Mouse (Mus musculus) thymus, postnatal 14 days (tissue): ENCODE data around the gene Sdc1.

Experiments
- DNase-seq: peaks from one replicate; pipeline ENCODE4 v3.0.0; 2021

The Sdc1 gene

DNA sequence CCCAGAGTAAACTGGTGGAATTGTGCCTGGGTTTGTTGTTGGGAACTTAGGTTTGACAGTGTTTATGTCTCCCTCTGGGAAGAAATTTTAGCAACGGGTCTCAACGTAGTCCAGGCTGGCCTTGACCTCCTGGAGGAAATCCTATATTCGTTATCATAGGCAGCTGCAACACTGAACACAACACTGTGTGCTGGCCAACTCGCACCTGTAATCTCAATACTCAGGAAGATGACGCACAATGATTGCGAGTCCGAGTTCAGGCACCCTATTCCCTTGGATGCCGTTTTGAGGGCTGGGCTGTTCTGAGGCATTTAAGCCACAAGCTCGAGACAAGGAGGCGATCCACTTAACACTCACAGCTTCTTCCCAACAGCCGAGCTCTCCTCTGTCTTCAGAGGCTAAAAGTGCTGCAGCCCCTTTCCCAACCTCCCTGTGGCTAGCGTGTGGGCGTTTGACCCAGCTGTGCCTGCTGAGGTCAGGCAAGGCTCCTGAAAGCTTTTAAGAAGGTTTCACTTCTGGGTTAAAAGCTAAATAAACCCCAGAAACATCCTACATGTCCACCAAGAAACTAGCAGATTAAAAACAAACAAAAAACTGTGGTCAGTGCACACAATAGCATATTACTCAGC, 58.0 kb downstream of the Sdc1 start:
- no peak for DNase-seq

DNA sequence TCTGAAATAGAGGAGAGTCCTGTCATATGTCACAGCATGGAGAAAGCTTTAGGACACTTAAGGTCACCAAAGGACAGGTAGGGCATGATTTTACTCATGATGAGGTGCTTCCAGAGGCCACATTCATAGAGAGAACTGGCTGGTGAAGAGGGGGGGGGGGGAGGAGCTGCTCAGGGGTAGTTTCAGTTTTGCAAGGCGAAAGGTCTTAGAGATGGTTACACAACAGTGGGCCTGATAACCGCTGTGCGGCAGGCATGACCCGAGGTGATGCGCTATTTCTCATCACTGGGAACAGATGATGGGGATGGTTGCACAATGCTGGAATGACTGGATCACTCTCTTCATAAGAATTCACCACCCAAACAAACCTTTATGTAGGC, 58.5 kb downstream of the Sdc1 start:
- DNase-seq = no peak

DNA sequence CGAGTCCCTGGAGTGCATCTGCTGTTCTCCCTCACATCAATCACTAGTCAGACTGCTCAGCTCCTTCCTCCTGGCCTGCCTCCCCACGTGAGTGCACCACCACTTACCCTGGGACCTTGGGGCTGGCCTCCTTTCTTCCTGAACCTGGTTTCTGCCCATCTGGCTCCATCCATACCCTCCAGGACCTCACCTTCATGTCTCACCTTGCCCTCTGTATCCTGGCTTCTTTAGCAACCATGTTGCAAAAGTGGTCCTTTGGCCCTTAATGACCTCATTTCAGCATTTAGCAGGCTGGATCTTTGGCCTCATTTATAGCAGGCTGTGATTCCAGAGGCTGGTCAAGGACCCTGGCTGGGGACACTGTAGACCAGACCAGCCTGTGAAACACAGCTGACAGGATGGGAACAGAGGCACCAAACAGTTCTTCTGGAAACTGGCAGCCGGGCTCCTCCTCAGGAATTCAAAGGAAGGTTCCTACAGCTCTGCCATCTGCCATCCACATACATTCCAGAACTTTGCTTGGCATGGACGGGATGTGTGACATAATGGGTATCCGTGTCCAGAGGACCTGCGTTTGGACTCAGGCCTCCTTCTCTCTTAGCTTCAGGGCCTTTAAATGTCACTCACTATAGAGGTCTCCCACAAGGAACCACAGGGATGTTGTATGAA, 60.0 kb downstream of the Sdc1 start:
- no peak for DNase-seq

DNA sequence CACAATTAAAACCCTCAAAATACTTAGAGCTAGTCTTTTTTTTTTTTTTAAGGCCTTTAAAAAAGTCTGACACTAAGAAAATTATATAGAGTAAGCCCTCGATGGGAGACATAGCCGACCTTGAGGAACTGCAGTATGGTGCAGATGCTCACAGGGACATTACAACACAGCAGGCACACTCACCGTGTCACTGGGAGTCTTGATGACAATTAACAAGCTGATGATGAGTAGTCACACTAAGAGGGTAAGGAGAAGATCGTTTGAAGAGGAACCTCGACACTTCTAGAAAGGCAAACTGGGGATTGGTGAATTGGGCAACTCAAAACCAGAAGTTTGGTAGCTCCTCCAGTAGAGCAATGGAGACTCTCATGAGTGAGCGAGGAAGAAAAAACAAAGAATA, 60.6 kb downstream of the Sdc1 start:
- DNase-seq = no peak

DNA sequence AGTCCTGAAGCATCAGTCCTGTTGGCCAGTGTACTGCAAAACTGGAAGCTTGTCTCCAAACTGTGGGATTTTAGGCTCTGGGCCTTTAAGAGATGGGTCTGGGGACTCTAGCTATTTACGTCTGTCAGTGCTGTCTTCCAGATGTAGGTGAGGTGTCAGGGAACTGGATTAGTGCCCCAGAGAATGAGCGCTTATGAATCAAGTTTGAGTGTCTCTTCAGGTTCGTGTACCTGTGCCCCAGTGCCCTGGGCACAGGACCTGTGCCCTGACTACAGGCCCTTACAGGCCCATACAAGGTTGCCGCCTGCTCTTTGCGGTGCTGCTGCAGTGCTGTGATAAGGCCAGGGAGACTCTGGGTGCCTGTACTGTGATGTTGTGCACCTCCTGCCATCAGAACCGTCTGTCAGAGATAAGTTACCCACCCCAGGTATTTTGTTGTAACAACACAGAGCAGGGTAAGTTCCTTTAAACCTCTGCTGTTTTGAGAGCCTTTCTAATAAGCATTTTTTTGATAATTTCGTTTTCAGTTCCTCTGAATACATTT, 69.7 kb downstream of the Sdc1 start:
- DNase-seq = no peak

DNA sequence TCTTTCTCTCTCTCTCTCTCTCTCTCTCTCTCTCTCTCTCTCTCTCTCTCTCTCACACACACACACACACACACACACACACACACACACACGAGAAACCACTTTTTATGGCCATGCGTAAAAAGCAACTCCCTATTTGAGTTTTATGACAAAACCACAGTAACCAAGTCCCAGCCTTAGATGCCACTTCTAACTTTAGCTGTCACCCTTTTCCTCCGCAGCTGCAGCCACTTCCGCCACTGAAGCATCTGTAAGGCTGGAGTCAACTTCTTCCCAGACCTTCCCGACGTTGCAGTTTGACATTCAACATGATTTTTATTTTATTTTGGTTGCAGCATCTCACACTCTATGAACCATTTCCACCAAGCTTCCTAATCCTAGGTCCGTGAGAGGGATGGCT, 71.6 kb downstream of the Sdc1 start:
- DNase-seq = peak; percentile 66
